Mouse (Mus musculus) liver, embryonic 14.5 days (tissue): Measurements from ENCODE around the gene Hoxb8.

Experiments used
- CTCF ChIP-seq: IDR thresholded peaks from 2 replicates; pipeline ENCODE4 v1.5.1; 2016; ENCODE audit warnings: antibody characterized with exemption, low read depth, control low read depth
- EP300 ChIP-seq: IDR thresholded peaks from 2 replicates; pipeline ENCODE4 v1.6.1; 2016; ENCODE audit warnings: antibody characterized with exemption, low read depth

DNA sequence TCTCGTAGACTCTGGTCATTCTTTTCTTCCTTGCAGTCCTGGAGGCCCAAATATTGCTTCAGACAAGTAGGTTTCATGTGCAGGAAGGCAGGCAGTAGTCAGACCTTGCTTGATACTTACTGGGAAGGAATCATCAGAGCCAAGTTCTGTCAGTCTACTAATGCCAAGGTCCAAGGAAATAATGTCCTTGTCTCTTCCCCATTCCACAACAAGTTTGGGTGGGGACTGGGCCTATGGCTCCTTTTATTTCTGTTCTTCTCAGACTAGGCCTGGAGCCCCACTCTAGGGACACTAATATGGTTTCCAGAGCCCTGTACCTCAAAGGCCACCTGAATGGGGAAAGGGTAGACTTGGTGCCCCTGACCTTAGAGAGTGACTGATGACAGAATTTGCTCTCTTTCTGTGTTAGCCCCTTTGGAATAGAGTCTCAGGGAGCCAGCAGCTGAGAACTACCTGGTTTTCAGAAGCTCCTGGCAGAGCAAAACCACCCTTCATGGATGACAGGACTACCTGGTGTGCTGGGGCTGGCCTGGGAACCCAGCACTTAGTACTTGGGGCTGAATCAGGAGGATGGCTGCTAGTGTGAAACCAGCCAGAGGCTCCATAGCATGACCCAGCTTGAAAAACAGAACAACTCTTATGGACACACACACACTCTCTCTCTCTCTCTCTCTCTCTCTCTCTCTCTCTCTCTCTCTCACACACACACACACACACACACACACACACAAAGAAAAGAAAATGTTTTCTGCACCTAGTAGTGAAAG is 6.9 kb downstream of the Hoxb8 start:
- TF ChIP-seq EP300 (no peak), CTCF (no peak)
